Mouse (Mus musculus) thymus, adult 2 months (tissue): ENCODE results near the gene Fus.

ENCODE experiments used
- CTCF ChIP-seq: fragments of 200-500 bp; IDR thresholded peaks from 2 replicates; pipeline ENCODE4 v1.5.1; 2012; ENCODE audit warnings: mild to moderate bottlenecking, control low read depth, low read length, moderate library complexity, borderline replicate concordance; ENCODE audit not compliant: control insufficient read depth, poor library complexity, insufficient read depth; ENCODE audit errors: extremely low read depth
- POLR2A ChIP-seq: fragments of 200-500 bp; IDR thresholded peaks from 2 replicates; pipeline ENCODE4 v1.6.1; 2012; ENCODE audit warnings: mild to moderate bottlenecking, low read length, control low read depth, moderate library complexity; ENCODE audit not compliant: control insufficient read depth, poor library complexity, insufficient read depth; ENCODE audit errors: extremely low read depth

- no peak for TF ChIP-seq POLR2A
- no peak for TF ChIP-seq CTCF
These were observed 41.2 kb upstream of the Fus start for GRCm38 (mm10) chr7:127926066-127926465.
